Mouse (Mus musculus) spleen, postnatal 14 days (tissue): ENCODE measurements at regions not wholly inside any gene's neighbourhood (a gene's known extent, or its start where the extent isn't known, plus 50 kb on each side); places are given as distances from the start of the nearest gene placed in this dataset.

Experiments
- DNase-seq, 2 experiments: peaks; one replicate each; pipeline ENCODE4 v3.0.0; 2021 to 2022; ENCODE audit warnings: low spot score in 2 of 2

GRCm38 (mm10) chr8:103493932-103494493, 607.4 kb upstream of the Cdh5 start:
- no peak for DNase-seq

DNA sequence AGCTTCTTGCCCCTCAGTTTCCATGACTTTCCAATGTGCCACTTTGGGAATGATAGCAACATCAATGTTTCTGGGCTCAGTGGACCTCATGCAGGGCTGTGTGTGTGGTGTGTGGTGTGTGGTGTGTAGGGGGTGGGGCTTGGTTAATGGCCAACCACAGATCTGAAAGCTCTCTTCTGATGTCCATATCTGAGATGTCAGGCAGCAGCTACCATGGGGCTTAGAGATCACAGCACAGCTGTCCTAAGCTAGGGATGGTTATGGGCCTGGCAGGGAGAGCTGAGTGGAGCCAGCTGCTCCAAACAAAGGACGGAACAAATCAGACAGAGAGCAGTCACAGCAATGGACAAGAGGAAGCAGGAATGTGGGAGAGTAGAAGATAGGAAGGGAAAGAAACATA, 606.8 kb upstream of the Cdh5 start:
- no peak for DNase-seq

DNA sequence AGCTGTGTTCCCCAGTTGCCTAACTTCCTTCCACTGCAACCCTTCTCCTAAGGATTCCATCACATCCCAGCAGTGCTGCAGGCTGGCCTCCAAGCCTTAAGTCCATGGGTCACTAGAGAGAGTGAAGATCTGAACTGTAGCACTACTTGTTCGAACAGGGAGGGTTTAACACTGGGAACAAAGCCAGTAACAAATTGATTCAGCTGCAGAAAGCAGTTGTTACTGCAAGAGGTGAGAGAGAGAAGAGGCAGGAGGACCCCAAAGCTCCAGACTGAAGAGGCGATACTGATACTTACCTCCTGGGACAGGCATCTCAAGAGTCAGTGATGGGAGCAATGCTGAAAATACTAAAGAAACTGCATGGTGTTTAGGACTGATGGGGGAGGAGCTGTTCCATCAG, 600.1 kb upstream of the Cdh5 start:
- DNase-seq, result no peak

- no peak for DNase-seq
These were observed 598.2 kb upstream of the Cdh5 start for GRCm38 (mm10) chr8:103502991-103503767.

DNA sequence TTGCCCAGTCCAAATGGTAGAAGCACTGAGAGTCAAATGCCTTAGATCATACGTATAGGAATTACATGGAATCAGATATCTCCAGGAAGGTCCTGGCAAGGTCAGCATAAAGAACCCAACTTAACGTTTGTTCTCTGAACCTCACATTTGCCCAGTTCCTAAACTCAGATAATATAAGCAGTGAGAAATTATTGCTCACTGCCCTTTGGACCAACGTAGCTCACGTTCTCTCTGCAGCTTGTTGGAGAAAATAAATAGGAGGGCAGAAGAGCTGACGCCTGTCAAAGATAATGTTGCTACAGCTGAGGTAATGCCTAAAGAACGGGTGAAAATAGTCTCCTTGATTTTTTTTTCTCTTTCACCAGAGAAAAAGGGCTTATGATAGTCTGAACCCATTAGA, 595.1 kb upstream of the Cdh5 start:
- DNase-seq, result no peak

- no peak for DNase-seq
These were observed 594.4 kb upstream of the Cdh5 start for GRCm38 (mm10) chr8:103507068-103507467.

GRCm38 (mm10) chr8:103520141-103520866, 581.1 kb upstream of the Cdh5 start:
- no peak for DNase-seq

DNA sequence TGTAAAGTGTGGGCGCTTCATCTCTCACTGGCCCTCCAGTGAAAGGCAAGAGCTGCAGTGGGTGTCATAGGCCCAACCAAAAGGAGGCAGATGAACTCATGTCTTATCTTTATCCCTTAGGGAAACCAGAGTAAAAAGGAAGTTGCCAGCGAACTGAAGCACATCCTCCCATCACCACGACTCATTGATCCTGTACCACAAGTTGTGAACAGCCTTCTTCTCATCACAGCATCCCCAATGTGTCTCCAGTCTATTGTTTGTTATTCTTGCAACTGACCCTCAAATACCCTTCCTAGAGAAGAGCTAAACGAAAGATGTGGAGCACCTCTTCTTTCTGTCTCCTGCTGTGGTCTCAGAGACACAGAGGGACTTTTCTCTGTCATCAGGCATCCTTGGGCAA, 570.5 kb upstream of the Cdh5 start:
- no peak for DNase-seq

DNA sequence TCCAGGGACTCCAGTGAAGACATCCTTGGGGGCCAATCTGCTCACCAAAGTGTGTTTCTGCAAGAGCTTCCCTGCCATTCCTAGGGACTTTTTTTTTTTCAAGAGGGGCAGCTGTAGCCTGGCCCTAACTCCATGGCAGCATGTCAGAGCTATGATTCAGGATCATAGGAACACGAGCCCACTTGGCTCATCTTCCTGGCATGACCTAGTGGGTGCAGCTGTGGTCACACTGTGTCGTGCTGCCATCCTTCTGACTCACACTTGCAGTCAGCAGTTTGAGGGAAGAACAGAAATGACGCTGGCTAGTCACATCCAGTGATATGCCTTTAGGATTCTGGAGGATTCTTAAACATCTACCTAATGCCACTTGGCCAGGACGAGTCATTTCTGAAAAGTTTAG, 566.5 kb upstream of the Cdh5 start:
- no peak for DNase-seq

GRCm38 (mm10) chr8:103536856-103537255, 564.6 kb upstream of the Cdh5 start:
- no peak for DNase-seq

- no peak for DNase-seq
These were observed 559.5 kb upstream of the Cdh5 start for GRCm38 (mm10) chr8:103541954-103542353.

DNA sequence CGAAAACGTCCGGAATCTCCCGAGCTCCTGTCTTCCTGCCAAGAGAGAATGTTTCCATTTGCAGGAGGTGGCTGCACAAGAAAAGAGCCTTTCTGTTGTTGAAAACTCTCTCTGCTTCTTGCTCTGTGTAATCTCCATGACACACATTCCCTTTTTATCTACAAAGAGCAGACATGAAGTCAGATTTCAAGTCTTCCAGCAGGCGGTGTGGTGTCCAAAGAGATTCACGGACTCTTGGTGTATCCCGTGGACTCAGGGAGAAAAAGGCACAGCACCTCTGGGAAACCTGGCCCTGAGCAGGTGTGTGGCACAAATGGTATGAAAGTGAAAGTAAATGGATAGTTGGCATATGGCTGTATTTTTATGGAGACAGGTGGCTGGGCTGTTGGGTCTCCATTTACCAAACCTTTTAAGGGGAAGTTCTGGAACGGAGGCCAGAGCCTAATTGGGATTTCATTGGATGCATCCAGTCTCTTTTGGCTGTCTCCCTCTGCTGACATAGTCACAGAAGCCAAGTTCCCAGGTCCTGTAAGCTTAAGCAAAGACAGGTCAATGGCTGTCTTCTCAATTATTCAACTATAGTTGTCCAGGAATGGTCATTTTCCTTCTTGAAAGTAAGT, 549.4 kb upstream of the Cdh5 start:
- no peak for DNase-seq

DNA sequence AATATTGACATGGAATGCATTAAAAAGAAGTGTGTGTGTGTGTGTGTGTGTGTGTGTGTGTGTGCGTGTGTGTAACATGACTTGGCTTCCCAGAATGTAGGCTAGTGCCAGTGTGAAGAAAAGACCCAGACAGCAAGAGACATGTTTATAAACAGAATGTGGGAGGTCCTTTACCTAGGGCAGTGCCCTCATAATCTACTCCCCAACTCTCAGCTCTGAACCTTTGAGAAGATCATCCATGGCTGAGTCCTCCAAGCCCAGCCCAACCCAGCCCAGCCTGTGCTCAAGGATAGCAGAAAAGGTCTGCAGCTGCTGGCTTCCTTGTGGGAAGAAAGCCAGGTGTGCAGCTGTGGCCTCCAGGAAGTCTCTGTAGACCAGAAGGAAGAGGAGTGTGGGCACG, 539.8 kb upstream of the Cdh5 start:
- DNase-seq, result no peak

DNA sequence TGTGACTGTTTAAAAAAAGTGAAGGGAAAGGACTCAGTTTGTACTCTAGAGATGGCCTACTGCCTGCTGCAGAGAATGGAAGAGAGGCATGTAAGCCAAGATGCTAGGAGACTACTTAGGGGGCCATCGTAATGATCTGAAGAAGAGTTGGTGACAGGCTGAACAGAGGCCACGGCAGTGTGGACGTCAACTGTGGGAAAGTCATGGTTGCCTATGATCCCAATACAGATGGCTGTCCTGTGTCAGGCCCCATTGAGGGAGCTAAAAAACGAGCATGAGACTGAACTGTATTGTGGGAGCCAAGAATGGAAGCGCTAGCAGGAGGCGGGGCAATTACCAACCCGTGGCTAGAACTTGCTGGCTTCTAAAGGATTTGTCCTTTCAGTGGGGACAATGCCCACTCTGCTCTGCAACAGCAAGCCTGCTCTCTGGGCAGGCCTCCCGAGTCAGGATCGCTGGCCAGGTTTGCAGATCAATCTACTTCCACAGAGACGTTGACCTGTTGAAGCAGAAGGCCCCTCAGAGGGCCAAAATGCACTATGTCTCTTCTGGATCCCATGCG, 530.5 kb upstream of the Cdh5 start:
- DNase-seq, result no peak

DNA sequence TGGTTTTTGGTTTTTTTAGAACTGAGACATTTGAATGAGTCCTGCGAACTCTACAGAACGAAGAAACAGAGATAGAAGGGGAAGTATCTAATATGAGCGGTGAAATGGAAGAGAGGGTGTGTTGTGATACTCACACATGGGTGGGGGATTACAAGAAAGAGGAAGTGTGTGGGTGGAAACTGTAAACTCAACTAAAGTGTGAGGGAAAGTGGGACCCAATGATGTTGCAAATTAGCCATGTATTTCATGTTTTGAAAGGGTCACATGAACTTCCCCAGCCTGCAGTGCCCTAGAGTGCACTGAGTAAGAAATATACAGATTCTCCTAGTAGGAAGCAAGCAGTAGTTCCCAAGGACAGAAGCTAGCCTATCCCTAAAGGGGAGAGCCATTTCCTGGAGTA, 524.3 kb upstream of the Cdh5 start:
- no peak for DNase-seq

DNA sequence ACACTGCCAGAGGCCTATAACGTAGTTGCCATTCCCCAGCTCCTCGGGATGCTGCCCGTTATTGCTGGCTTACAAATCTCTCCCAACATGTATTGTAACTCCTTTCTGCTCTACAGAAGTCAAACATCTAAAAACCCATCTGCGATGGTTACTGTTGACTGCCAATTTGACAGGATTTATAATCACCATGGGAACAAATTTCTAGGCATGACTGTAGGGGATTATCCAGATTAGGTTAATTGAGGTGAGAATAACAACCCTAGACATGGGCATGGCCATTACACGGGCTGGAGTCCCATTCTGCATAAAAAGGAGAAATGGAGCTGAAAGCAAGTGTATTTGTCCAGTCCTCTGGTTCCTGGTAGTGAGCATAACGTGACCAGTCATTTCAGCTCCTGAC, 523.4 kb upstream of the Cdh5 start:
- no peak for DNase-seq

GRCm38 (mm10) chr8:103608291-103608690, 493.1 kb upstream of the Cdh5 start:
- DNase-seq, result no peak

GRCm38 (mm10) chr8:103623781-103624434, 477.5 kb upstream of the Cdh5 start:
- no peak for DNase-seq

GRCm38 (mm10) chr8:103625166-103625890, 476.1 kb upstream of the Cdh5 start:
- no peak for DNase-seq

DNA sequence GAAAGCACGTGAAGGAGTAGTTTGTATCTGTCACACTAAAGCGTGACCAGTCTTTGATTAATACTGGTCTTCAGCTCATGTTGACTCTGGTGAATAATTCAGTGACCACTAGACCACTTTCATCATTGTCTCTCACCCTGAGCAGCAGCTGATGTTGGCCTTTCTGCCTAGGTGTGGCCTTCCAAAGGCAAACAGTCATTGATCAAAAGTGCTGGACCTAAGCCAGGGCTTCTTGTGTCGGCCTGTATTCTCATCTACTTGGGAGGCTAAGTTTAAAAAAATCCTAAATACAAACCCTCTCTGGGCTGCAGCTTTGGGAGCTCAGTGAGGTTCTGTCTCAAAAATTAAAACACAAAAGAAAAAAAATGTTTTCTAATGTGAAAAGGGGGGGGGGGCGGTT, 475.0 kb upstream of the Cdh5 start:
- DNase-seq, result no peak

- DNase-seq, result no peak
These were observed 468.9 kb upstream of the Cdh5 start for GRCm38 (mm10) chr8:103632543-103632942.
